Mouse (Mus musculus): ENCODE data around the gene Baiap3. TPM values are rescaled to one million over a fixed set of nuclear protein-coding genes. Genes with fewer than 3 reads are reported as not detected.
A peak's percentile ranks its signal among the peaks of the same experiment; 100 is the strongest.
"Not testable (repeated sequence)": the region's sequence is repeated elsewhere in the genome, so short reads cannot be mapped to it uniquely, and the experiment has no call there.

Gene Baiap3
- polyA plus RNA-seq, 1 experiment from 2014 or later, result 2.0 TPM

DNA sequence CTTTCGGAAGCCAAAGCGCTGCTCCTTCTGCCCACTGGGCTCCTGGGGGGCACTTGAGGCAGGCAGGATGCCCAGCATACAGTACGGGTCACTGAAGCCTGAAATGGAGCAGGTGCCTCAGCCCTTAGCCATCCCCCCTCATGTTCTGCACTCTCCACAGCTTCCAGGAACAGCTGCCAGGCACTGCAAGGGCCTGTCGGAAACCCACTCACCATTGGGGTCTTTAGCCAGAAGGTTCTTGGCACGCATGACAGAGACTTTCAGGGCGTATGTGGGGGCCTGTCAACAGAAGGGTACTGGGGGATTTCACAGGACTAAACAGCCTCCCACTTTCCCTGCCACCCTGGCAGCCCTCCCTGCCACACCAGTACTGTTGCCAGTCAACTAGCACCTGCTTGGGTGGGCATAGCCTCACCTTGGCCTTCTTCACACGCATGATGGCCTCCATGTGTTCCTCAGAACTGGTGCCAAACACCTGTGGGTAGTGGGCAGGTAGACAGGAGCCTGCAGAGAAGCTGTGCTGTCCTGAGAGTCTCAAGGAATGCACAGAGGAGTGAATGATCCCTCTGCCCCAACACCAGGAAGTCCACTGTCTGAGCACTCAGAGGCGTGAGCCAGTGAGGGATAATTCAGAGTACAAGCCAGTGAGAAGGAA lies 5.9 kb downstream of the Baiap3 start:
- no peaks in the 10 kb centered on the region for H3K9me3 ChIP-seq (ENCODE audit: low read length)
- H3K4me1 ChIP-seq (ENCODE audit: insufficient read depth, low read length), result no peaks in the 10 kb centered on the region
- peaks cover 11% of the 10 kb centered on the region for H3K27me3 ChIP-seq (ENCODE audit: insufficient read depth, low read length)
- H3K27ac ChIP-seq (ENCODE audit: low read length), result no peak overlapping the region
- no peaks in the 10 kb centered on the region for H3K36me3 ChIP-seq (ENCODE audit: insufficient read depth, low read length)
- no peak overlapping the region for H3K9ac ChIP-seq (replicated peaks; ENCODE audit: low read length)
- no peak overlapping the region for H3K4me2 ChIP-seq (replicated peaks; ENCODE audit: low read depth, low read length)
- H3K4me3 ChIP-seq (ENCODE audit: low read length), result no peak overlapping the region
- 74% methylated on average over 8 of the region's 8 CpGs for WGBS
- no peak for ATAC-seq (ENCODE audit: low FRiP score, low TSS enrichment)

DNA sequence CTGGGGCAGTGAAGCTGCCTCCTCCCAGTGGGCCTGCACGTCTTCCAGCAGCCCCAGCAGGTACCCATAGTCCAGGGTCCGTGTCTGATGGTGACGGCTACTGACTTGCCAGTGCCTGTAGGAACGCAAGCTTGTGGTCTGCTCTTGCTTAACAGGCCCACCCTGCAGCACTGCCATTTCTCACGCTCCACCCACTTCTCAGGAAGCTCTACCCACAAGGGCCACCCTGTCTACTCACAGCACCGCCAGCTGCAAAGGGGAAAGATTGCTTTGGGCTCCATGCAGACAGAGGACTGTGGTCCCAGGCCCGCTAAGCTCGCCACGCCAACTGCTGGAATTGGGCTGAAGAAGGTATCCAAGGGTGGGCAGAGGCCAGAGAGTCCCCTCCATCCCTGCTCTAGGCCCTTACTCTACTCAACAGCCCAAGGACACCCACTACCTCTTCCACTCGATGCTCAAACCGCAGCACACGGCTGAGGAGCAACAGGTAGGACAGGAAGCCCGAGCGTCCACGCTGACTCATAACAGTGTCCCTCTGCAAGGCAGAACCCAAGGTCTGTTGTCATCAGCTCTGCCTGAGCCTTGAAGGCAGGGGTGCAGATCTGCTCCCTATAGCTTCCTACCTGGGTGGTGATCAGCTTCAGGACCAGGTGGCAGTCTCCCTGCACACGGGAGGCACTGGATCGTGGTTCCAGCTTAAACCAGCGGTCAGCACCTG lies 8.0 kb downstream of the Baiap3 start:
- H3K36me3 ChIP-seq (ENCODE audit: insufficient read depth, low read length), result peaks cover 14% of the 10 kb centered on the region
- no peak overlapping the region for H3K9ac ChIP-seq (replicated peaks; ENCODE audit: low read length)
- H3K9me3 ChIP-seq (ENCODE audit: low read length), result no peaks in the 10 kb centered on the region
- ATAC-seq (ENCODE audit: low FRiP score, low TSS enrichment), result no peak
- H3K27me3 ChIP-seq (ENCODE audit: insufficient read depth, low read length), result 0 out of 2 replicates have a peak, but pooled peaks cover 3% of the 10 kb centered on the region
- WGBS, result 76% methylated on average over 18 of the region's 18 CpGs
- no peak overlapping the region for H3K27ac ChIP-seq (ENCODE audit: low read length)
- no peak overlapping the region for H3K4me2 ChIP-seq (replicated peaks; ENCODE audit: low read depth, low read length)
- H3K4me1 ChIP-seq (ENCODE audit: insufficient read depth, low read length), result no peaks in the 10 kb centered on the region
- H3K4me3 ChIP-seq (ENCODE audit: low read length), result no peak overlapping the region

DNA sequence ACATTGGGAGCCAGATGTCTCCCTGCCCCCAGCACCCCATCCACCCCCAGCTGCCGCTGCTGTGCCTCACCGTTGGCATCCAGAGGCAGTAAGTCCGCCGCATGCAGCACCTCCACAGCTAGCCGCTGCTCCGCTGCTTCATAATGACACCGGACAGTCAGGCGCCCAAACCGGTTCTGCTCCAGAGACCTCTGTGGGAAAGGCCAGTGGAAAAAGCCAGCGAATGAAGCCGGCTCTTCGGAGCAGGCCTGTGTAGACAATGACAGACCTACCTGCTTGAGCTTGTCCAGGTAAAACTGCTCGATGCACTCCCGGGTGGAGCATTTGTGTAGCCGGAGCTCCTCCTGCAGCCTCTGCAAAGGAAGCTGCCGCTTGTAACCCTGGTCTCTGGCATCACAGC lies 11.9 kb downstream of the Baiap3 start:
- WGBS, result 73% methylated on average over 16 of the region's 16 CpGs
- no peaks in the 10 kb centered on the region for H3K27me3 ChIP-seq (ENCODE audit: insufficient read depth, low read length)
- H3K4me2 ChIP-seq (replicated peaks; ENCODE audit: low read depth, low read length), result no peak overlapping the region
- no peak for ATAC-seq (ENCODE audit: low FRiP score, low TSS enrichment)
- H3K27ac ChIP-seq (ENCODE audit: low read length), result no peak overlapping the region
- no peak overlapping the region for H3K4me3 ChIP-seq (ENCODE audit: low read length)
- no peaks in the 10 kb centered on the region for H3K9me3 ChIP-seq (ENCODE audit: low read length)
- peaks cover 15% of the 10 kb centered on the region for H3K4me1 ChIP-seq (ENCODE audit: insufficient read depth, low read length)
- H3K36me3 ChIP-seq (ENCODE audit: insufficient read depth, low read length), result peaks cover 20% of the 10 kb centered on the region
- H3K9ac ChIP-seq (replicated peaks; ENCODE audit: low read length), result no peak overlapping the region

DNA sequence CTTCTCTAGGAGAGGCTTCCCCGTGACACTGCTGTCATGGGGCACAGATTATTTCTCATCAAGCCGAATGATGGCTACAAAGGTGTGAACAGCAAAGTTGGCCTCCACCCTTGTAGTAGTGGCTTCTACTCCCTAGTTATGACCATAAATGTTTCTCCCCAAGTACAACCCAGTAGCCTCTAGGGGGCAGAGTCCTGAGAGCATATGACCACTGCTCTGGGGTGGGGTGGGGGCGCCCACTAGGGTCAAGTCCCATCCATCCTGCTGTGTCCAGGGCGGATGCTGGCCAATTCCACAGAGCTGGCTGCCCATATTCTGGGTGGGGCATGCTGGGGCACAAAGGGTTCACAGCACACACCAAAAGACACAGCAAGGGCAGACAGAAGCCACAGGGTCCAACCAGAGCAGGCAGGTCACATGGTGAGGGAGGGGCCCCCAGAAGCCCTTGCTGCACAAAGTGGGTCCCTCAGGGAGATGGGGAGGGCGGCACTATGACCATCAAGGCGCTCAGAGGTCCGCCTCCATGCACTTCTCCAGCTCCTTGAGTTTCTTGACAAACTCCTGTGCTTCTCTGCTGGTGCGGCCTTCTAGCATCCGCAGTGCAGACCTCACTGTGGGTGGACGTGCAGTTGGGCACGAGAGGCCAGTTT lies 12.9 kb downstream of the Baiap3 start:
- H3K4me2 ChIP-seq (replicated peaks; ENCODE audit: low read depth, low read length), result no peak overlapping the region
- peaks cover 18% of the 10 kb centered on the region for H3K4me1 ChIP-seq (ENCODE audit: insufficient read depth, low read length)
- WGBS, result 85% methylated on average over 11 of the region's 11 CpGs
- no peak overlapping the region for H3K4me3 ChIP-seq (ENCODE audit: low read length)
- H3K36me3 ChIP-seq (ENCODE audit: insufficient read depth, low read length), result peaks cover 20% of the 10 kb centered on the region
- H3K27me3 ChIP-seq (ENCODE audit: insufficient read depth, low read length), result no peaks in the 10 kb centered on the region
- H3K9ac ChIP-seq (replicated peaks; ENCODE audit: low read length), result no peak overlapping the region
- ATAC-seq (ENCODE audit: low FRiP score, low TSS enrichment), result no peak
- H3K9me3 ChIP-seq (ENCODE audit: low read length), result no peaks in the 10 kb centered on the region
- H3K27ac ChIP-seq (ENCODE audit: low read length), result no peak overlapping the region

DNA sequence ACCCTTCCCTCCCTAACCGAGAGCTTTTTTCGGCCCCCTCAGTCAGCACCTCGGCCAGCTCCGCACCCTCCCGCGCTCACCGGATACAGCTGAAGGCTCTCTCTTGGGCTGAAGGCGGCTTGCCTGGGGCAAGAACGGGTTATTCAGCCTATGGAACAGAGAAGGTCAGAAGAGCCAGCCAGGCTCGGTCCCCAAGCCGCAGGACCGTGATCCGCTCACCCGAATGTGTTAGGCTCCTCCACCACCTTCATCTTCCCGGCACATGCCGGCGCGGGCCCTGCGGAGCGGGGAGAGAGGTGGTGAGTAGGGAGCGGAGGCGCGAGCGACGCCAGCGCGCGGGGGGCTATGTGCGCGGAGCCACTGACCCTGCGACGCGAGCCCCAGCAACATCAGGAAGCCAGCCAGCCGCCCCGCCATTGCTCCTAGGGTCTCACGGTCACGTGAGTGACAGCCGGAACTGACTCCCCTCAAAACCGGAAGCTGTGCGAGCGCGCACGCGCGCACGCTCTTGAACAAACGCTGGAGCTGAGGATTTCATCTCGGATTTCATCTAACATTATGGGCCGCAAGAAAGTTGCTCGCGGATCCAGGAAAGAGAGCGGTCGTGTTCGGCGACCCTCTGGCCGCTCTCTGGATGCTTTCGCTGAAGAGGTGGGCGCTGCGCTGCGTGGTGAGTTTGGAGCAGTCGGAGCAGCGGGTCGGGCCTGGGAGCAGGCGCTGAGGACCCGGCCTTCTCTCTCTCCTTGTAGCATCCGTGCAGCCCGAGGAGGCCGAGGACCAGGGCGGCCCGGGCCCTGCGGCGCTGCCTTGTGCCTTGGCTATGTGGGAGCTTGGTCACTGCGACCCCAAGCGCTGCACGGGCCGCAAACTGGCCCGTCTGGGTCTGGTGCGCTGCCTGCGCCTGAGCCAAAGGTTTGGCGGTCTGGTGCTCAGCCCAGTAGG lies 16.2 kb downstream of the Baiap3 start, which contains the start of the genes Gnptg and Tsr3:
Gene Gnptg (minus strand): TSS at position 430 of the 942 bp plus-strand sequence.
Gene Tsr3 (plus strand): TSS at position 476 of the 942 bp plus-strand sequence.
- ATAC-seq (ENCODE audit: low FRiP score, low TSS enrichment), result peak; percentile 88
- peak within 1 kb of the TSS; percentile 75 for H3K4me2 ChIP-seq (replicated peaks; ENCODE audit: low read depth, low read length)
- H3K9ac ChIP-seq (replicated peaks; ENCODE audit: low read length), result peak within 1 kb of the TSS; percentile 89

DNA sequence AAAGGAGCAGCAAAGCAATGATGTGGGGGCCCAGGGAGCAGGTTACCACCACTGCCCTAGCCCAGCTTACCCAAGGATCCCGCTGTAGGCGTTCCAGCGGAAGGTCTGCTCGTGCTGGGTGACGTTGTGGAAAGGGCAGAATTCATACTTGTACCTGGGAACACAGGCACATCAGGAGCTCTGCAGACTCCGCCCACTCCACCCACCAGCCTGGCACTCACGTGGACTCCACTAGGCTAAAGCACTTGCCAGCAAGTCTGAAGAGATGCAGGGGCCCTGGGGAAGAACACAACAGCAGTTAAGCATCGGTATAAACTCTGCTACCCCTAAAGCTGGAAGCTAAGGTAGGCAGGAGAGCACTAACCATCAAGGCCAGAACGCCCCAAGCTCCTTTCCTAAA lies 20.5 kb downstream of the Baiap3 start:
- no peak overlapping the region for H3K4me2 ChIP-seq (replicated peaks; ENCODE audit: low read depth, low read length)
- no peaks in the 10 kb centered on the region for H3K9me3 ChIP-seq (ENCODE audit: low read length)
- no peaks in the 10 kb centered on the region for H3K27me3 ChIP-seq (ENCODE audit: insufficient read depth, low read length)
- WGBS, result 89% methylated on average over 9 of the region's 9 CpGs
- peaks cover 8% of the 10 kb centered on the region for H3K4me1 ChIP-seq (ENCODE audit: insufficient read depth, low read length)
- no peak overlapping the region for H3K27ac ChIP-seq (ENCODE audit: low read length)
- no peak for ATAC-seq (ENCODE audit: low FRiP score, low TSS enrichment)
- peaks cover 23% of the 10 kb centered on the region for H3K36me3 ChIP-seq (ENCODE audit: insufficient read depth, low read length)
- H3K9ac ChIP-seq (replicated peaks; ENCODE audit: low read length), result no peak overlapping the region
- no peak overlapping the region for H3K4me3 ChIP-seq (ENCODE audit: low read length)

More for the DNA sequence above, 16.2 kb downstream of the Baiap3 start, which contains the start of the genes Gnptg and Tsr3:
- peak within 1 kb of the TSS; percentile 86 for H3K27ac ChIP-seq (ENCODE audit: low read length)
- H3K4me3 ChIP-seq (ENCODE audit: low read length), result peak within 1 kb of the TSS; percentile 98
- no peaks in the 10 kb centered on the region for H3K27me3 ChIP-seq (ENCODE audit: insufficient read depth, low read length)
- peaks cover 28% of the 10 kb centered on the region for H3K36me3 ChIP-seq (ENCODE audit: insufficient read depth, low read length)
- under 1% methylated on average over 80 of the region's 80 CpGs for WGBS
- H3K9me3 ChIP-seq (ENCODE audit: low read length), result no peaks in the 10 kb centered on the region
- H3K4me1 ChIP-seq (ENCODE audit: insufficient read depth, low read length), result peaks cover 18% of the 10 kb centered on the region

DNA sequence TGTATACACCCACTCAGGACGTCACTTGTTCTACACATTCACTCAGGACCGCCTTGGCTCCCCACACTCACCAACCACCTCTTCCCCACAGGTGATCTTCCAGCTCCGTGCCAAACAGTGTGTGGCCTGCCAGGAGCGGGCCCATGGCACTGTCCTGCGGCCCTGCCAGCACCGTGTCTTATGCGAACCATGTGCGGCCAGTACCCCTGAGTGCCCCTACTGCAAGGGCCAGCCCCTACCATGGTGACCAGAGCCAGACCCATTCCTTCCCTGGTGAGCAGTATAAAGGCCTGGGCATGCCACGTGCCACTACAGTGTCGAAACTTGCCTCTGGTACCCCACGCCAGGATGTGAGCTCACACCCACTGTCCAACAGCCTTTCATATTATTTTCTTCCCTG lies 24.5 kb downstream of the Baiap3 start:
- not testable (repeated sequence) for ATAC-seq (ENCODE audit: low FRiP score, low TSS enrichment); H3K4me1 ChIP-seq (ENCODE audit: insufficient read depth, low read length); H3K4me2 ChIP-seq (replicated peaks; ENCODE audit: low read depth, low read length); H3K9me3 ChIP-seq (ENCODE audit: low read length); H3K9ac ChIP-seq (replicated peaks; ENCODE audit: low read length); H3K27ac ChIP-seq (ENCODE audit: low read length); H3K4me3 ChIP-seq (ENCODE audit: low read length); H3K27me3 ChIP-seq (ENCODE audit: insufficient read depth, low read length)
- peaks cover 33% of the 10 kb centered on the region for H3K36me3 ChIP-seq (ENCODE audit: insufficient read depth, low read length)
- 91% methylated on average over 4 of the region's 11 CpGs for WGBS

DNA sequence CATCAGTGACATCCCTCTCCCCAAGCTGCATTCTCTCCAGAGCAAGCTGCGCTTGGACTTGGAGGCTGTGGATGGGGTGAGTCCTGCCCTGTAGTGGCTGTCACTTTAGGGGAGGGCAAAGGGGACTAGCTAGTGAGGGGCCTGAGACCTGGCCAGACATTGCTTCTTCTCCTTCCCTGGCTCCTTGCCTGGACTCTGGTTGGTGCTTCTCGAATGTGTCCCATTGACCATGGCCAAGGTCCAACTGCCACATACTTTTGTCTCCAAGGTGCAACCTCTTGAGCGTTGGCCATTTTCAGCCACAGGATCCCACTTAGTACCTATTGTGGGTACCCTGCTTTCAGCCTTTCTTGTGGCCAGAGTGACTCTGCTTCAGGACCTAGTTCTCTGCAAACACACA lies 25.5 kb downstream of the Baiap3 start:
- no peaks in the 10 kb centered on the region for H3K27me3 ChIP-seq (ENCODE audit: insufficient read depth, low read length)
- H3K4me3 ChIP-seq (ENCODE audit: low read length), result no peak overlapping the region
- no peak overlapping the region for H3K27ac ChIP-seq (ENCODE audit: low read length)
- H3K36me3 ChIP-seq (ENCODE audit: insufficient read depth, low read length), result peaks cover 37% of the 10 kb centered on the region
- no peaks in the 10 kb centered on the region for H3K4me1 ChIP-seq (ENCODE audit: insufficient read depth, low read length)
- ATAC-seq (ENCODE audit: low FRiP score, low TSS enrichment), result no peak
- H3K4me2 ChIP-seq (replicated peaks; ENCODE audit: low read depth, low read length), result no peak overlapping the region
- WGBS, result 91% methylated on average over 3 of the region's 3 CpGs
- H3K9ac ChIP-seq (replicated peaks; ENCODE audit: low read length), result no peak overlapping the region
- H3K9me3 ChIP-seq (ENCODE audit: low read length), result no peaks in the 10 kb centered on the region

DNA sequence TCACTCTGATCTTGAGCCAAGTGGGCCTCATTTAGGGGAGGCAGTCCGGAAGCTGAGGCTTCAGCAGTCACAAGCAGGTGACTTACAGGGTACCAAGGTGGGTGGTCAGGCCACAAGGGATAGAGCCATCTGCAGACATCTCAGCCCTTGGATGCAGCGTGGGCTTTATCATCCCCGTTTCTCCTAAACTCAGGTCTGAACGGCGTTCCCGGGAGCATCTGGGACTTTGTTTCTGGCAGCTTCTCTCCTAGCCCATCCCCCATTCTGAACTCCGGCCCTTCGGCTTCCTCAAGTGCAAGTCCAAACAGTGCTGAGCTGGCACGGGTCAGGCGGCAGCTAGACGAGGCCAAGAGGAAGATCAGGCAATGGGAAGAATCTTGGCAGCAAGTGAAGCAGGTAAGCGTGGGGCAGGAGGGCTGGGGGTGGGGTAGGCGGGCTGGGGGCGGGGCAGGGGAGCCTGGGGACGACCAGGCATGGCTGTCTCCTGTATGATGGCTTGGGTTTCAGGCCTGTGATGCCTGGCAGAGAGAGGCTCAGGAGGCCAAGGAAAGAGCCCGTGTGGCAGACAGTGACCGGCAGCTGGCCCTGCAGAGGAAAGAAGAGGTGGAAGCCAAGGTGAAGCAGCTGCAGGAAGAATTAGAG lies 26.0 kb downstream of the Baiap3 start:
- not testable (repeated sequence) for H3K27me3 ChIP-seq (ENCODE audit: insufficient read depth, low read length); H3K9me3 ChIP-seq (ENCODE audit: low read length); H3K9ac ChIP-seq (replicated peaks; ENCODE audit: low read length); H3K4me3 ChIP-seq (ENCODE audit: low read length); H3K4me1 ChIP-seq (ENCODE audit: insufficient read depth, low read length); H3K27ac ChIP-seq (ENCODE audit: low read length); H3K4me2 ChIP-seq (replicated peaks; ENCODE audit: low read depth, low read length)
- 75% methylated on average over 13 of the region's 17 CpGs for WGBS
- H3K36me3 ChIP-seq (ENCODE audit: insufficient read depth, low read length), result peaks cover 34% of the 10 kb centered on the region
- ATAC-seq (ENCODE audit: low FRiP score, low TSS enrichment), result 0 out of 2 replicates have a peak, but pooled peaks have one; percentile 52

Data from kidney, embryonic 16.5 days (tissue).